In genomic region chr9:62341701-62342440, GRCm38 (mm10) we compare ENCODE assay signal across 7 mouse cellular contexts. TPM values are rescaled to one million over a fixed set of nuclear protein-coding genes. Genes with fewer than 3 reads are reported as not detected.
DNase-seq lines count a peak whose midpoint lies in the region; ATAC-seq and TF ChIP-seq lines count a peak whose summit lies in the region.

No protein-coding gene starts in this region.

- peak overlapping the region; percentile 95 for H3K9ac ChIP-seq in heart, embryonic 15.5 days
- H3K9ac ChIP-seq in limb, embryonic 14.5 days (ENCODE audit: low read depth, low read length, severe bottlenecking): peak overlapping the region; percentile 98

- under 1% methylated on average over 53 of the region's 54 CpGs for WGBS in heart, embryonic 15.5 days
- under 1% methylated on average over 48 of the region's 54 CpGs for WGBS in limb, embryonic 14.5 days

- peak; percentile 47 for DNase-seq in 3T3-L1 (ENCODE audit: low read depth, low spot score)
- DNase-seq in A20 (ENCODE audit: low read depth, low spot score): peak; percentile 76
- DNase-seq in cerebellum, postnatal 10 days: peak; percentile 72 to 74
- no peak for DNase-seq in limb, embryonic 14.5 days (ENCODE audit: low spot score)
- DNase-seq in natural killer cell, adult 2 months (ENCODE audit: low spot score in 2 of 2): peak; percentile 49 to 50
- DNase-seq in thymus, postnatal 10 days (ENCODE audit: low spot score in 2 of 2): peak; percentile 41 to 43

- H3K36me3 ChIP-seq in heart, embryonic 15.5 days: no peaks in the 10 kb centered on the region
- H3K36me3 ChIP-seq in limb, embryonic 14.5 days (ENCODE audit: control insufficient read depth, insufficient read depth, low read length): no peaks in the 10 kb centered on the region

- TF ChIP-seq POLR2A in limb, embryonic 14.5 days (IDR thresholded peaks at IDR 0.05; ENCODE audit: borderline replicate concordance, extremely low read depth, insufficient read depth, insufficient read length): 0 out of 2 replicates have a peak, but pooled peaks have one; percentile 11

- no peak for ATAC-seq in heart, embryonic 15.5 days (replicated peaks; ENCODE audit: insufficient number of reproducible peaks, insufficient read depth, low FRiP score, low read depth)
- ATAC-seq in limb, embryonic 14.5 days (ENCODE audit: low FRiP score, low read depth): no peak

- peaks cover 43% of the 10 kb centered on the region for H3K4me1 ChIP-seq in heart, embryonic 15.5 days (replicated peaks)
- peaks cover 19% of the 10 kb centered on the region for H3K4me1 ChIP-seq in limb, embryonic 14.5 days (ENCODE audit: control insufficient read depth, insufficient read depth, low read length)

- no peaks in the 10 kb centered on the region for H3K27me3 ChIP-seq in heart, embryonic 15.5 days
- H3K27me3 ChIP-seq in limb, embryonic 14.5 days (ENCODE audit: control insufficient read depth, insufficient read depth, low read length): no peaks in the 10 kb centered on the region

- peak overlapping the region; percentile 100 for H3K27ac ChIP-seq in heart, embryonic 15.5 days
- H3K27ac ChIP-seq in limb, embryonic 14.5 days (replicated peaks; ENCODE audit: low read depth, low read length): peak overlapping the region; percentile 99

- peak overlapping the region; percentile 67 for H3K4me2 ChIP-seq in heart, embryonic 15.5 days
- H3K4me2 ChIP-seq in limb, embryonic 14.5 days (replicated peaks; ENCODE audit: low read depth, low read length, severe bottlenecking): peak overlapping the region; percentile 73

- H3K9me3 ChIP-seq in heart, embryonic 15.5 days (replicated peaks): no peaks in the 10 kb centered on the region
- H3K9me3 ChIP-seq in limb, embryonic 14.5 days (ENCODE audit: control insufficient read depth, low read length): no peaks in the 10 kb centered on the region

- H3K4me3 ChIP-seq in heart, embryonic 15.5 days: peak overlapping the region; percentile 86
- H3K4me3 ChIP-seq in limb, embryonic 14.5 days (replicated peaks; ENCODE audit: low read length): peak overlapping the region; percentile 88

RNA-seq across cellular contexts. Expression of gene Anp32a, which starts 0.8 kb away (rescaled TPM):
- polyA plus RNA-seq in heart, embryonic 15.5 days (2015; fragmentation: Nextera tagmentation; extraction: Ambion mirVana): 128 and 176 TPM in 2 replicates
- polyA plus RNA-seq in limb, embryonic 14.5 days (2012; rRNA removed): 143 and 468 TPM in 2 replicates
- polyA plus RNA-seq in limb, embryonic 14.5 days (2014; fragmentation: Nextera tagmentation; extraction: Ambion mirVana): 104 and 124 TPM in 2 replicates

RNA-seq across cellular contexts. Expression of gene Spesp1, which starts 59.9 kb away (rescaled TPM):
- not detected in 2 replicates for polyA plus RNA-seq in heart, embryonic 15.5 days (2015; fragmentation: Nextera tagmentation; extraction: Ambion mirVana)
- polyA plus RNA-seq in limb, embryonic 14.5 days (2012; rRNA removed): not detected in 2 replicates
- not detected in 2 replicates for polyA plus RNA-seq in limb, embryonic 14.5 days (2014; fragmentation: Nextera tagmentation; extraction: Ambion mirVana)
